Mouse (Mus musculus) liver, embryonic 16.5 days (tissue): ENCODE results near the gene 1110059E24Rik. TPM values are rescaled to one million over a fixed set of nuclear protein-coding genes. Genes with fewer than 3 reads are reported as not detected.

Source experiments
- ATAC-seq: fragments of 200-750 bp; cut with Nextera tagmentation; 2 replicates; pipeline ENCODE4 v1.8.0; 2017; ENCODE audit warnings: low read depth, mild to moderate bottlenecking, moderate number of reproducible peaks, moderate library complexity
- H3K27ac ChIP-seq: fragments of 300-500 bp; sonication (generic); 2 replicates; pipeline ENCODE4 v1.5.1; 2014; ENCODE audit warnings: mild to moderate bottlenecking, low read length
- H3K27me3 ChIP-seq: fragments of 300-500 bp; sonication (generic); 2 replicates; pipeline ENCODE4 v1.6.1; 2014; ENCODE audit warnings: low read depth, low read length, mixed read lengths; ENCODE audit not compliant: control insufficient read depth, insufficient read depth
- H3K36me3 ChIP-seq: fragments of 300-500 bp; sonication (generic); 2 replicates; pipeline ENCODE4 v1.6.1; 2014; ENCODE audit warnings: mild to moderate bottlenecking; ENCODE audit not compliant: control insufficient read depth, insufficient read depth
- H3K4me1 ChIP-seq: fragments of 300-500 bp; sonication (generic); 2 replicates; pipeline ENCODE4 v1.6.1; 2014; ENCODE audit warnings: low read depth, low read length, mixed read lengths; ENCODE audit not compliant: control insufficient read depth
- H3K4me2 ChIP-seq: fragments of 300-500 bp; sonication (generic); 2 replicates; pipeline ENCODE4 v1.6.1; 2014; ENCODE audit warnings: low read depth, low read length, mixed read lengths
- H3K4me3 ChIP-seq: fragments of 300-500 bp; sonication (generic); 2 replicates; pipeline ENCODE4 v1.5.1; 2014; ENCODE audit warnings: low read depth, mild to moderate bottlenecking, low read length
- H3K9ac ChIP-seq: fragments of 300-500 bp; sonication (generic); 2 replicates; pipeline ENCODE4 v1.6.1; 2014; ENCODE audit warnings: low read depth, low read length
- H3K9me3 ChIP-seq: fragments of 300-500 bp; sonication (generic); replicated peaks from 2 replicates; pipeline ENCODE4 v1.6.1; 2016; ENCODE audit warnings: low read length; ENCODE audit not compliant: control insufficient read depth
- WGBS: fragments of 180-500 bp; shearing (Covaris S2); extraction: QIAGEN DNeasy Blood & Tissue Kit; methylation state at CpG from one replicate; pipeline ENCODE4 v1.1.7; 2014; ENCODE audit not compliant: insufficient replicate concordance; 5-methylcytosine and 5-hydroxymethylcytosine counted together
- polyA plus RNA-seq: library from polyadenylated mRNA; unstranded; fragments of >200 nt; fragmentation: Nextera tagmentation; extraction: Ambion mirVana; gene quantifications from 2 replicates; pipeline ENCODE4 v1.2.1, GENCODE M21; 2015

1110059E24Rik gene
- polyA plus RNA-seq = 12.7 and 13.6 TPM in 2 replicates

GRCm38 (mm10) chr19:21652285-21653171 is at the start of gene 1110059E24Rik:
1110059E24Rik (minus strand) TSS chr19:21652976.
- peak within 1 kb of the TSS; percentile 83 for H3K4me3 ChIP-seq
- no peaks in the 10 kb centered on the region for H3K27me3 ChIP-seq
- H3K4me2 ChIP-seq = peak within 1 kb of the TSS; percentile 94
- ATAC-seq = peak; percentile 98
- 4% methylated on average over 52 of the region's 52 CpGs for WGBS
- H3K27ac ChIP-seq = peak within 1 kb of the TSS; percentile 91
- no peaks in the 10 kb centered on the region for H3K9me3 ChIP-seq
- H3K4me1 ChIP-seq = peaks cover 2% of the 10 kb centered on the region
- no peaks in the 10 kb centered on the region for H3K36me3 ChIP-seq
- H3K9ac ChIP-seq = peak within 1 kb of the TSS; percentile 84

GRCm38 (mm10) chr19:21680986-21681385 is 28.2 kb upstream of the 1110059E24Rik start:
- no peak for ATAC-seq
- no peaks in the 10 kb centered on the region for H3K9me3 ChIP-seq
- H3K4me1 ChIP-seq = no peaks in the 10 kb centered on the region
- H3K36me3 ChIP-seq = no peaks in the 10 kb centered on the region
- 83% methylated on average over 10 of the region's 10 CpGs for WGBS
- H3K4me2 ChIP-seq = no peak overlapping the region
- no peaks in the 10 kb centered on the region for H3K27me3 ChIP-seq
- no peak overlapping the region for H3K27ac ChIP-seq
- H3K9ac ChIP-seq = no peak overlapping the region
- no peak overlapping the region for H3K4me3 ChIP-seq

GRCm38 (mm10) chr19:21680091-21680490 is 27.3 kb upstream of the 1110059E24Rik start:
- Histone ChIP-seq H3K27ac (no peak overlapping the region), H3K27me3 (no peaks in the 10 kb centered on the region), H3K36me3 (no peaks in the 10 kb centered on the region), H3K9me3 (no peaks in the 10 kb centered on the region), H3K4me3 (no peak overlapping the region), H3K4me2 (no peak overlapping the region), H3K4me1 (no peaks in the 10 kb centered on the region), H3K9ac (no peak overlapping the region)
- WGBS = 72% methylated on average over 3 of the region's 3 CpGs
- ATAC-seq = no peak

- Histone ChIP-seq H3K4me2 (no peak overlapping the region), H3K36me3 (no peaks in the 10 kb centered on the region), H3K27me3 (no peaks in the 10 kb centered on the region), H3K4me3 (no peak overlapping the region), H3K9ac (no peak overlapping the region), H3K4me1 (no peaks in the 10 kb centered on the region), H3K9me3 (no peaks in the 10 kb centered on the region), H3K27ac (no peak overlapping the region)
- 84% methylated on average over 17 of the region's 17 CpGs for WGBS
- ATAC-seq = no peak
Measured at GRCm38 (mm10) chr19:21674354-21675096, 21.7 kb upstream of the 1110059E24Rik start.

GRCm38 (mm10) chr19:21669650-21670049 is 16.9 kb upstream of the 1110059E24Rik start:
- H3K4me3 ChIP-seq = no peak overlapping the region
- no peaks in the 10 kb centered on the region for H3K27me3 ChIP-seq
- 79% methylated on average over 4 of the region's 4 CpGs for WGBS
- no peaks in the 10 kb centered on the region for H3K36me3 ChIP-seq
- no peak for ATAC-seq
- H3K9me3 ChIP-seq = no peaks in the 10 kb centered on the region
- H3K4me1 ChIP-seq = no peaks in the 10 kb centered on the region
- no peak overlapping the region for H3K9ac ChIP-seq
- H3K4me2 ChIP-seq = no peak overlapping the region
- H3K27ac ChIP-seq = no peak overlapping the region

- Histone ChIP-seq H3K4me2 (no peak overlapping the region), H3K9ac (no peak overlapping the region), H3K4me3 (no peak overlapping the region), H3K36me3 (no peaks in the 10 kb centered on the region), H3K27me3 (no peaks in the 10 kb centered on the region), H3K27ac (no peak overlapping the region), H3K4me1 (no peaks in the 10 kb centered on the region; the same call in 1 of the 2 replicates), H3K9me3 (no peaks in the 10 kb centered on the region)
- ATAC-seq = peak; percentile 27
- whole genome bisulfite sequencing = 36% methylated on average over 4 of the region's 4 CpGs
Measured at GRCm38 (mm10) chr19:21663756-21664456, 11.1 kb upstream of the 1110059E24Rik start.

GRCm38 (mm10) chr19:21660734-21661133 is 8.0 kb upstream of the 1110059E24Rik start:
- Histone ChIP-seq H3K36me3 (no peaks in the 10 kb centered on the region), H3K27ac (no peak overlapping the region), H3K4me1 (no peaks in the 10 kb centered on the region; the same call in 1 of the 2 replicates), H3K9ac (no peak overlapping the region), H3K4me2 (no peak overlapping the region), H3K27me3 (no peaks in the 10 kb centered on the region), H3K4me3 (no peak overlapping the region), H3K9me3 (no peaks in the 10 kb centered on the region)
- ATAC-seq = no peak
- 70% methylated on average over 1 of the region's 1 CpGs for WGBS

- no peak overlapping the region for H3K9ac ChIP-seq
Measured at GRCm38 (mm10) chr19:21654788-21655187, 2.0 kb upstream of the 1110059E24Rik start.

More at GRCm38 (mm10) chr19:21654788-21655187, 2.0 kb upstream of the 1110059E24Rik start:
- Histone ChIP-seq H3K27me3 (no peaks in the 10 kb centered on the region), H3K27ac (no peak overlapping the region), H3K4me3 (peak overlapping the region; percentile 2; the same call in 1 of the 2 replicates), H3K4me2 (peak overlapping the region; percentile 94), H3K36me3 (no peaks in the 10 kb centered on the region), H3K4me1 (peaks cover 2% of the 10 kb centered on the region), H3K9me3 (no peaks in the 10 kb centered on the region)
- 44% methylated on average over 7 of the region's 7 CpGs for WGBS
- ATAC-seq = no peak
